Comparison of ENCODE assay signal across 29 mouse cellular contexts in the genomic region with DNA sequence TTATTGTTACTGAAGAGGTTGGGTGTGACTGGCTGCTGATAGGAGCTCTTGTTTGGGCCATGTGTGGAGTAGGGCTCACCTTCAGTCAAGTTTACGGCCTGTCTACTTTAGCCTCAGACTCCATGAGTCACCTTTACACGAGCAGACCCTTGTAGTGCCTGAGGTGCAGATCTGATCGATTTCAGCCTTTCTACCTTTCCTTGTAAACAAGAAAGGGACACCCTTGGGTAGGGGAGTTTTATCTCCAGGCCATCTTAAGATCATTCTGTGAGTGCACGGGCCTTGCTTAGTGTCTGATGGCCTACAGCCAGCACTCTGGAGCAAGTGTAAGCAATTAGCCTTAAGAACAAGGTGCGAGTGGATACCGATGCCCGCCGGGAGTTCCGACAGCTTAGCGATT. TPM values are rescaled to one million over a fixed set of nuclear protein-coding genes. Genes with fewer than 3 reads are reported as not detected.
A peak's percentile ranks its signal among the peaks of the same experiment; 100 is the strongest.
DNase-seq lines count a peak whose midpoint lies in the region; ATAC-seq and TF ChIP-seq lines count a peak whose summit lies in the region.
"Had no signal": no experiment of that assay in that cellular context is flagged by ENCODE, and none has a peak within 500 bp of the region (broad histone marks: within the 10 kb centered on the region; RNA-seq: fewer than 3 reads in every experiment).

No protein-coding gene starts in this region.

- H3K9ac ChIP-seq in midbrain, embryonic 11.5 days (ENCODE audit: low read length): no peak overlapping the region
- no peak overlapping the region for H3K9ac ChIP-seq in midbrain, embryonic 16.5 days (ENCODE audit: low read depth, low read length)
- H3K9ac ChIP-seq: embryonic facial prominence, embryonic 13.5 days; forebrain, embryonic 13.5 days; hindbrain, embryonic 12.5 days; hindbrain, embryonic 15.5 days had no signal

- H3K4me1 ChIP-seq in midbrain, embryonic 11.5 days (ENCODE audit: control insufficient read depth, insufficient read depth, low read length): 0 out of 2 replicates have a peak, but pooled peaks cover 4% of the 10 kb centered on the region
- no peaks in the 10 kb centered on the region for H3K4me1 ChIP-seq in midbrain, embryonic 16.5 days (ENCODE audit: control insufficient read depth, insufficient read depth, low read length)
- peaks cover 58% of the 10 kb centered on the region for H3K4me1 ChIP-seq in E14TG2a.4 (replicated peaks; ENCODE audit: low read depth, low read length)
- H3K4me1 ChIP-seq: forebrain, embryonic 13.5 days had no signal

- no peak for TF ChIP-seq CTCF in E14TG2a.4 (conservative IDR thresholded peaks at IDR 0.05; ENCODE audit: low read length)

- no peaks in the 10 kb centered on the region for H3K9me3 ChIP-seq in midbrain, embryonic 11.5 days (ENCODE audit: control insufficient read depth, low read length)
- no peaks in the 10 kb centered on the region for H3K9me3 ChIP-seq in midbrain, embryonic 16.5 days (replicated peaks; ENCODE audit: control insufficient read depth, low read length, poor library complexity, severe bottlenecking)
- H3K9me3 ChIP-seq in E14TG2a.4 (ENCODE audit: low read length): no peaks in the 10 kb centered on the region
- H3K9me3 ChIP-seq: embryonic facial prominence, embryonic 10.5 days; embryonic facial prominence, embryonic 13.5 days; forebrain, embryonic 13.5 days; hindbrain, embryonic 12.5 days; hindbrain, embryonic 15.5 days had no signal

- peak; percentile 84 for DNase-seq in midbrain, embryonic 11.5 days (ENCODE audit: low spot score, missing footprints)
- DNase-seq in ES-CJ7 (ENCODE audit: low read depth, low spot score) (peak; percentile 56), ZHBTc4 (ENCODE audit: low read depth, low spot score) (peak; percentile 53), adipocyte (ENCODE audit: low spot score) (no peak)
- DNase-seq in right cerebral cortex, postnatal 4 days: no peak
- DNase-seq: adrenal gland, adult 2 months; adrenal gland, postnatal 14 days; B cell, adult 2 months; cerebellum, adult 11 months; cerebellum, adult 8-10 months; cerebellum, postnatal 10 days; cerebellum, postnatal 36 days; embryo, embryonic 11 days; gastrocnemius, postnatal 14 days; heart, adult 11 months had no signal

- no peaks in the 10 kb centered on the region for H3K36me3 ChIP-seq in midbrain, embryonic 11.5 days (ENCODE audit: control insufficient read depth, insufficient read depth, low read length)
- no peaks in the 10 kb centered on the region for H3K36me3 ChIP-seq in midbrain, embryonic 16.5 days (ENCODE audit: control insufficient read depth, insufficient read depth, low read length)
- H3K36me3 ChIP-seq in E14TG2a.4 (ENCODE audit: insufficient read depth, low read length): peaks cover 51% of the 10 kb centered on the region
- H3K36me3 ChIP-seq: embryonic facial prominence, embryonic 10.5 days; embryonic facial prominence, embryonic 13.5 days; forebrain, embryonic 10.5 days; hindbrain, embryonic 12.5 days; hindbrain, embryonic 15.5 days had no signal

- H3K27ac ChIP-seq in midbrain, embryonic 11.5 days (ENCODE audit: low read depth, low read length): no peak overlapping the region
- no peak overlapping the region for H3K27ac ChIP-seq in midbrain, embryonic 16.5 days (ENCODE audit: low read length)
- H3K27ac ChIP-seq: embryonic facial prominence, embryonic 10.5 days; embryonic facial prominence, embryonic 13.5 days; forebrain, embryonic 10.5 days; forebrain, embryonic 13.5 days; hindbrain, embryonic 12.5 days; hindbrain, embryonic 15.5 days had no signal

- no peak overlapping the region for H3K4me2 ChIP-seq in midbrain, embryonic 11.5 days
- no peak overlapping the region for H3K4me2 ChIP-seq in midbrain, embryonic 16.5 days (ENCODE audit: low read length)
- H3K4me2 ChIP-seq: embryonic facial prominence, embryonic 13.5 days; forebrain, embryonic 13.5 days; heart, embryonic 11.5 days; hindbrain, embryonic 12.5 days; hindbrain, embryonic 15.5 days had no signal

- peaks cover 28% of the 10 kb centered on the region for H3K27me3 ChIP-seq in midbrain, embryonic 11.5 days (ENCODE audit: control insufficient read depth, insufficient read depth, low read length)
- H3K27me3 ChIP-seq in midbrain, embryonic 16.5 days (ENCODE audit: control insufficient read depth, insufficient read depth, low read depth, low read length): peaks cover 25% of the 10 kb centered on the region
- no peaks in the 10 kb centered on the region for H3K27me3 ChIP-seq in E14TG2a.4 (ENCODE audit: insufficient read depth, low read length)

- ATAC-seq in midbrain, embryonic 11.5 days (ENCODE audit: low FRiP score): no peak
- ATAC-seq in midbrain, embryonic 16.5 days: no peak
- ATAC-seq: forebrain, embryonic 13.5 days; forebrain, embryonic 16.5 days had no signal

- no peak overlapping the region for H3K4me3 ChIP-seq in midbrain, embryonic 11.5 days (ENCODE audit: low read depth, low read length)
- no peak overlapping the region for H3K4me3 ChIP-seq in midbrain, embryonic 16.5 days (ENCODE audit: low read depth, low read length)
- H3K4me3 ChIP-seq in E14TG2a.4 (replicated peaks; ENCODE audit: low read length): peak overlapping the region; percentile 99
- H3K4me3 ChIP-seq: embryonic facial prominence, embryonic 10.5 days; embryonic facial prominence, embryonic 13.5 days; forebrain, embryonic 10.5 days; forebrain, embryonic 13.5 days; hindbrain, embryonic 12.5 days; hindbrain, embryonic 15.5 days had no signal

- 8% methylated on average over 10 of the region's 10 CpGs for WGBS in midbrain, embryonic 11.5 days
- 10% methylated on average over 10 of the region's 10 CpGs for WGBS in midbrain, embryonic 16.5 days

RNA-seq across cellular contexts. Expression of gene Pou5f1, which starts 1.1 kb away (rescaled TPM):
- polyA plus RNA-seq in midbrain, embryonic 11.5 days (2014; fragmentation: Nextera tagmentation; extraction: Ambion mirVana): not detected in 2 replicates
- polyA plus RNA-seq in midbrain, embryonic 16.5 days (2015; fragmentation: Nextera tagmentation; extraction: Ambion mirVana): 0.37 TPM in 1 of 2 replicates, not detected in the other
- polyA plus RNA-seq: adrenal gland, adult 2 months; cortical plate, adult 2 months; embryonic facial prominence, embryonic 10.5 days; embryonic facial prominence, embryonic 13.5 days; forebrain, embryonic 13.5 days; forebrain, embryonic 16.5 days; heart, embryonic 11.5 days; heart, embryonic 14.5 days; heart, postnatal 0 days; hindbrain, embryonic 12.5 days; hindbrain, embryonic 15.5 days; intestine, embryonic 14.5 days had no signal

RNA-seq across cellular contexts. Expression of gene Tcf19, which starts 9.7 kb away (rescaled TPM):
- 56.7 and 57.7 TPM in 2 replicates for polyA plus RNA-seq in midbrain, embryonic 11.5 days (2014; fragmentation: Nextera tagmentation; extraction: Ambion mirVana)
- 8.5 and 9.4 TPM in 2 replicates for polyA plus RNA-seq in midbrain, embryonic 16.5 days (2015; fragmentation: Nextera tagmentation; extraction: Ambion mirVana)

RNA-seq across cellular contexts. Expression of gene Cchcr1, which starts 10.0 kb away (rescaled TPM):
- 8.9 and 10.8 TPM in 2 replicates for polyA plus RNA-seq in midbrain, embryonic 11.5 days (2014; fragmentation: Nextera tagmentation; extraction: Ambion mirVana)
- 3.7 and 4.0 TPM in 2 replicates for polyA plus RNA-seq in midbrain, embryonic 16.5 days (2015; fragmentation: Nextera tagmentation; extraction: Ambion mirVana)

RNA-seq across cellular contexts. Expression of gene Psors1c2, which starts 26.1 kb away (rescaled TPM):
- 0.22 and 0.46 TPM in 2 replicates for polyA plus RNA-seq in midbrain, embryonic 11.5 days (2014; fragmentation: Nextera tagmentation; extraction: Ambion mirVana)
- 0.60 and 0.68 TPM in 2 replicates for polyA plus RNA-seq in midbrain, embryonic 16.5 days (2015; fragmentation: Nextera tagmentation; extraction: Ambion mirVana)
- polyA plus RNA-seq: adrenal gland, adult 2 months; heart, embryonic 11.5 days had no signal

RNA-seq across cellular contexts. Expression of gene H2-Q10, which starts 37.0 kb away (rescaled TPM):
- 0.11 and 0.12 TPM in 2 replicates for polyA plus RNA-seq in midbrain, embryonic 11.5 days (2014; fragmentation: Nextera tagmentation; extraction: Ambion mirVana)
- polyA plus RNA-seq in midbrain, embryonic 16.5 days (2015; fragmentation: Nextera tagmentation; extraction: Ambion mirVana): 0.30 and 0.31 TPM in 2 replicates
- polyA plus RNA-seq: forebrain, embryonic 13.5 days had no signal

Comparison
In these comparisons a context has a peak if more than half of its experiments do, and no peak if none do; other contexts are left out.
1. DNase-seq: peak in midbrain, embryonic 11.5 days (single experiment), ES-CJ7 (single experiment) and ZHBTc4 (single experiment); none in right cerebral cortex, postnatal 4 days (single experiment) and adipocyte (single experiment).